Mouse (Mus musculus): ENCODE results near the gene Ap4m1. TPM values are rescaled to one million over a fixed set of nuclear protein-coding genes. Genes with fewer than 3 reads are reported as not detected.

Gene Ap4m1
- polyA plus RNA-seq, 1 experiment, result 10.4 TPM

- H3ac ChIP-seq (ENCODE audit: control insufficient read depth, insufficient read length), result no peak within 1 kb of the TSS
- no peak for TF ChIP-seq MYOD1 (IDR thresholded peaks at IDR 0.05; ENCODE audit: control insufficient read depth in 1 of 3, insufficient read length in 2 of 3, low read depth in 2 of 3)
- TF ChIP-seq E2F4 (IDR thresholded peaks at IDR 0.05; ENCODE audit: insufficient read depth), result no peak
- no peak for TF ChIP-seq TCF3 (IDR thresholded peaks at IDR 0.05; ENCODE audit: insufficient read length, low read depth)
- no peak for TF ChIP-seq CEBPB (IDR thresholded peaks at IDR 0.05; ENCODE audit: insufficient read depth, poor library complexity, severe bottlenecking)
- TF ChIP-seq SRF (IDR thresholded peaks at IDR 0.05; ENCODE audit: control insufficient read depth, insufficient read length, low read depth), result no peak
- no peak for TF ChIP-seq MAX (IDR thresholded peaks at IDR 0.05; ENCODE audit: low read depth)
- no peak for TF ChIP-seq TCF12 (IDR thresholded peaks at IDR 0.05; ENCODE audit: insufficient read depth, poor library complexity, severe bottlenecking)
- no peak for TF ChIP-seq POLR2AphosphoS2 (IDR thresholded peaks at IDR 0.05; ENCODE audit: insufficient read length, low read depth)
- TF ChIP-seq REST (IDR thresholded peaks at IDR 0.05; ENCODE audit: insufficient read depth, insufficient read length), result no peak
- no peak for TF ChIP-seq MYOG (IDR thresholded peaks at IDR 0.05; ENCODE audit: control insufficient read depth in 1 of 3, insufficient read depth in 1 of 3, insufficient read length in 2 of 3, low read depth in 2 of 3)
- no peaks in the 10 kb centered on the region for H3K36me3 ChIP-seq (ENCODE audit: control insufficient read depth, insufficient read depth)
- H3K27me3 ChIP-seq (ENCODE audit: control insufficient read depth, insufficient read depth, insufficient read length), result no peaks in the 10 kb centered on the region
- no peak within 1 kb of the TSS for H3K4me2 ChIP-seq (ENCODE audit: low read depth)
- H3K4me3 ChIP-seq, result no peak within 1 kb of the TSS
- H3K79me2 ChIP-seq (ENCODE audit: control insufficient read depth, insufficient read depth), result no peaks in the 10 kb centered on the region
Measured at GRCm38 (mm10) chr5:138225700-138226099, 53.9 kb downstream of the Ap4m1 start, which contains the start of gene Nxpe5. Nxpe5 (plus strand) TSS chr5:138225898.

DNA sequence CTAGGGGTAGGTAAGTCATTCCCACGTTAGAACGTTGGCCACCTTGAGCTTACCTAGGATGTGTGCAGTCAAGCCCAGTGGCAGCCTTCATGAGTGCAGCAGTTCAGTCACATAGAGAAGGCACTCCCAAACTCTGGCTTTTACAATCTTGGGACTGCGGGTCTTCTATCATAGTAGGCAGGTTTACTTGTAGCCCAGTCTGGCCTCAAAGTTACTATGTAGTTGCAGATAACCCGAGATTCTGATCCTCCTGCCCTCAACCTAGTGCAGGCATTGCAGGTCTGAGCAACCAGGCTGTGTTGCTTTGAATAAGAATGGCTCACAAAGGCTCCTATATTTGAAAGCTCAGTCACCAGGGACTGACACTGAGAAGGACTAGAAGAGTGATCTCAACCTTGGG, 54.7 kb downstream of the Ap4m1 start:
- Histone ChIP-seq H3K4me2 (ENCODE audit: low read depth) (no peak overlapping the region), H3ac (ENCODE audit: control insufficient read depth, insufficient read length) (no peak overlapping the region), H3K4me3 (no peak overlapping the region), H3K27me3 (ENCODE audit: control insufficient read depth, insufficient read depth, insufficient read length) (no peaks in the 10 kb centered on the region), H3K36me3 (ENCODE audit: control insufficient read depth, insufficient read depth) (no peaks in the 10 kb centered on the region), H3K79me2 (ENCODE audit: control insufficient read depth, insufficient read depth) (no peaks in the 10 kb centered on the region)
- TF ChIP-seq MYOD1 (IDR thresholded peaks at IDR 0.05; ENCODE audit: control insufficient read depth in 1 of 3, insufficient read length in 2 of 3, low read depth in 2 of 3) (no peak), CEBPB (IDR thresholded peaks at IDR 0.05; ENCODE audit: insufficient read depth, poor library complexity, severe bottlenecking) (no peak), TCF12 (IDR thresholded peaks at IDR 0.05; ENCODE audit: insufficient read depth, poor library complexity, severe bottlenecking) (no peak), POLR2A (IDR thresholded peaks at IDR 0.05; ENCODE audit: insufficient read length, low read depth) (no peak), TCF3 (IDR thresholded peaks at IDR 0.05; ENCODE audit: insufficient read length, low read depth) (no peak), SRF (IDR thresholded peaks at IDR 0.05; ENCODE audit: control insufficient read depth, insufficient read length, low read depth) (no peak), MYOG (IDR thresholded peaks at IDR 0.05; ENCODE audit: control insufficient read depth in 1 of 3, insufficient read depth in 1 of 3, insufficient read length in 2 of 3, low read depth in 2 of 3) (no peak), REST (IDR thresholded peaks at IDR 0.05; ENCODE audit: insufficient read depth, insufficient read length) (no peak), E2F4 (IDR thresholded peaks at IDR 0.05; ENCODE audit: insufficient read depth) (no peak), POLR2AphosphoS2 (IDR thresholded peaks at IDR 0.05; ENCODE audit: insufficient read length, low read depth) (no peak)

- no peak overlapping the region for H3K4me2 ChIP-seq (ENCODE audit: low read depth)
- no peaks in the 10 kb centered on the region for H3K27me3 ChIP-seq (ENCODE audit: control insufficient read depth, insufficient read depth, insufficient read length)
- no peak overlapping the region for H3K4me3 ChIP-seq
- no peaks in the 10 kb centered on the region for H3K79me2 ChIP-seq (ENCODE audit: control insufficient read depth, insufficient read depth)
- H3ac ChIP-seq (ENCODE audit: control insufficient read depth, insufficient read length), result no peak overlapping the region
- H3K36me3 ChIP-seq (ENCODE audit: control insufficient read depth, insufficient read depth), result no peaks in the 10 kb centered on the region
- TF ChIP-seq USF1 (IDR thresholded peaks at IDR 0.05; ENCODE audit: low read depth), result no peak
Measured at GRCm38 (mm10) chr5:138227367-138227766, 55.6 kb downstream of the Ap4m1 start.

DNA sequence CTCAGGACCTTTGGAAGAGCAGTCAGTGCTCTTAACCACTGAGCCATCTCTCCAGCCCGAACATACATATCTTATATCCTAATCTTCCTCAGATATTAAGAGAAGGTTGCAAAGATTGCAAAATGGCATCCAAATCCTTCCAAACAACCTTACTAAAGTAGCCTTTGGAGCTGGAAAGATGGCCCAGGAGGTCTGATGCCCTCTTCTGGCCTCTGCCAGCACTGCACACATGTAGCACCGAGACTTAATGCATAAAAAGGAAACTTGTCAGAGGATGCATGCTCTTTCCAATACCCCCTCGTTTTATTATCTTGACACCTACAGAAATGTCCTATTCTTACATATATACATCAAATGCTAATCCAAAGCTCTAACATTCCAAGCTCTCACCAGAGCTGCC, 56.2 kb downstream of the Ap4m1 start:
- Histone ChIP-seq H3K79me2 (ENCODE audit: control insufficient read depth, insufficient read depth) (no peaks in the 10 kb centered on the region), H3ac (ENCODE audit: control insufficient read depth, insufficient read length) (no peak overlapping the region), H3K36me3 (ENCODE audit: control insufficient read depth, insufficient read depth) (no peaks in the 10 kb centered on the region), H3K4me3 (no peak overlapping the region), H3K4me2 (ENCODE audit: low read depth) (no peak overlapping the region), H3K27me3 (ENCODE audit: control insufficient read depth, insufficient read depth, insufficient read length) (no peaks in the 10 kb centered on the region)
- TF ChIP-seq CEBPB (IDR thresholded peaks at IDR 0.05; ENCODE audit: insufficient read depth, poor library complexity, severe bottlenecking), result no peak
- no peak for TF ChIP-seq MYOG (IDR thresholded peaks at IDR 0.05; ENCODE audit: control insufficient read depth in 1 of 3, insufficient read depth in 1 of 3, insufficient read length in 2 of 3, low read depth in 2 of 3)
- no peak for TF ChIP-seq MAX (IDR thresholded peaks at IDR 0.05; ENCODE audit: low read depth)
- TF ChIP-seq POLR2A (IDR thresholded peaks at IDR 0.05; ENCODE audit: insufficient read length, low read depth), result no peak
- TF ChIP-seq E2F4 (IDR thresholded peaks at IDR 0.05; ENCODE audit: insufficient read depth), result no peak

- TF ChIP-seq TCF3 (IDR thresholded peaks at IDR 0.05; ENCODE audit: insufficient read length, low read depth) (no peak), SRF (IDR thresholded peaks at IDR 0.05; ENCODE audit: control insufficient read depth, insufficient read length, low read depth) (no peak), MYOD1 (IDR thresholded peaks at IDR 0.05; ENCODE audit: control insufficient read depth in 1 of 3, insufficient read length in 2 of 3, low read depth in 2 of 3) (no peak), POLR2A (IDR thresholded peaks at IDR 0.05; ENCODE audit: insufficient read length, low read depth) (no peak), MYOG (IDR thresholded peaks at IDR 0.05; ENCODE audit: control insufficient read depth in 1 of 3, insufficient read depth in 1 of 3, insufficient read length in 2 of 3, low read depth in 2 of 3) (no peak), TCF12 (IDR thresholded peaks at IDR 0.05; ENCODE audit: insufficient read depth, poor library complexity, severe bottlenecking) (no peak), E2F4 (IDR thresholded peaks at IDR 0.05; ENCODE audit: insufficient read depth) (no peak), POLR2AphosphoS2 (IDR thresholded peaks at IDR 0.05; ENCODE audit: insufficient read length, low read depth) (no peak), CEBPB (IDR thresholded peaks at IDR 0.05; ENCODE audit: insufficient read depth, poor library complexity, severe bottlenecking) (no peak), USF1 (IDR thresholded peaks at IDR 0.05; ENCODE audit: low read depth) (no peak), MAX (IDR thresholded peaks at IDR 0.05; ENCODE audit: low read depth) (no peak), REST (IDR thresholded peaks at IDR 0.05; ENCODE audit: insufficient read depth, insufficient read length) (no peak)
- H3K4me3 ChIP-seq, result no peak overlapping the region
- H3K36me3 ChIP-seq (ENCODE audit: control insufficient read depth, insufficient read depth), result no peaks in the 10 kb centered on the region
Measured at GRCm38 (mm10) chr5:138229511-138229910, 57.7 kb downstream of the Ap4m1 start.

More at GRCm38 (mm10) chr5:138229511-138229910, 57.7 kb downstream of the Ap4m1 start:
- Histone ChIP-seq H3K4me2 (ENCODE audit: low read depth) (no peak overlapping the region), H3ac (ENCODE audit: control insufficient read depth, insufficient read length) (no peak overlapping the region), H3K27me3 (ENCODE audit: control insufficient read depth, insufficient read depth, insufficient read length) (no peaks in the 10 kb centered on the region), H3K79me2 (ENCODE audit: control insufficient read depth, insufficient read depth) (no peaks in the 10 kb centered on the region)

Other genes with a start within 250 kb of the Ap4m1 start
- gene Gjc3, start 208.9 kb upstream of the Ap4m1 start, polyA plus RNA-seq (2012; fragmentation: generic; extraction: Trizol), result not detected
- gene Azgp1, start 190.5 kb upstream of the Ap4m1 start, polyA plus RNA-seq (2012; fragmentation: generic; extraction: Trizol), result not detected
- gene Smok3a, start 150.7 kb upstream of the Ap4m1 start, polyA plus RNA-seq (2012; fragmentation: generic; extraction: Trizol), result not detected
- gene Smok3b, start 150.6 kb upstream of the Ap4m1 start, polyA plus RNA-seq (2012; fragmentation: generic; extraction: Trizol), result not detected
- not detected for gene Smok3c, start 118.8 kb upstream of the Ap4m1 start, polyA plus RNA-seq (2012; fragmentation: generic; extraction: Trizol)
- 5.1 TPM for gene Zkscan1, start 86.9 kb upstream of the Ap4m1 start, polyA plus RNA-seq (2012; fragmentation: generic; extraction: Trizol)
- 12.3 TPM for gene Zscan21, start 55.1 kb upstream of the Ap4m1 start, polyA plus RNA-seq (2012; fragmentation: generic; extraction: Trizol)
- 3.0 TPM for gene Zfp113, start 16.3 kb upstream of the Ap4m1 start, polyA plus RNA-seq (2012; fragmentation: generic; extraction: Trizol)
- gene Cops6, start 10.9 kb upstream of the Ap4m1 start, polyA plus RNA-seq (2012; fragmentation: generic; extraction: Trizol), result 186 TPM
- gene Mcm7, start 420 bp downstream of the Ap4m1 start, polyA plus RNA-seq (2012; fragmentation: generic; extraction: Trizol), result 55.4 TPM
- 47.1 TPM for gene Taf6, start 15.4 kb downstream of the Ap4m1 start, polyA plus RNA-seq (2012; fragmentation: generic; extraction: Trizol)
- 11.5 TPM for gene Cnpy4, start 15.5 kb downstream of the Ap4m1 start, polyA plus RNA-seq (2012; fragmentation: generic; extraction: Trizol)
- gene Mblac1, start 22.3 kb downstream of the Ap4m1 start, polyA plus RNA-seq (2012; fragmentation: generic; extraction: Trizol), result 2.5 TPM
- not detected for gene Nxpe5, start 53.9 kb downstream of the Ap4m1 start, polyA plus RNA-seq (2012; fragmentation: generic; extraction: Trizol)
- gene Lamtor4, start 83.5 kb downstream of the Ap4m1 start, polyA plus RNA-seq (2012; fragmentation: generic; extraction: Trizol), result 97.7 TPM
- gene BC037034, start 92.0 kb downstream of the Ap4m1 start, polyA plus RNA-seq (2012; fragmentation: generic; extraction: Trizol), result 6.7 TPM
- gene Gal3st4, start 100.8 kb downstream of the Ap4m1 start, polyA plus RNA-seq (2012; fragmentation: generic; extraction: Trizol), result not detected
- 0.01 TPM for gene Gm43720, start 108.0 kb downstream of the Ap4m1 start, polyA plus RNA-seq (2012; fragmentation: generic; extraction: Trizol)
- 0.54 TPM for gene Gpc2, start 108.0 kb downstream of the Ap4m1 start, polyA plus RNA-seq (2012; fragmentation: generic; extraction: Trizol)
- 0.01 TPM for gene Stag3, start 108.2 kb downstream of the Ap4m1 start, polyA plus RNA-seq (2012; fragmentation: generic; extraction: Trizol)
- 0.04 TPM for gene Pvrig, start 170.0 kb downstream of the Ap4m1 start, polyA plus RNA-seq (2012; fragmentation: generic; extraction: Trizol)

All from myocyte (in vitro differentiated cells).